Mouse (Mus musculus): Measurements from ENCODE around the gene Tvp23b. TPM values are rescaled to one million over a fixed set of nuclear protein-coding genes. Genes with fewer than 3 reads are reported as not detected.

Tvp23b gene
- total RNA-seq (2015) (20.4 and 21.3 TPM in 2 replicates), total RNA-seq (2017) (16.9 and 19.1 TPM in 2 replicates)

GRCm38 (mm10) chr11:62879220-62880048 is at the start of gene Tvp23b:
Tvp23b (plus strand) TSS chr11:62879455.
- ATAC-seq (ENCODE audit: poor library complexity, severe bottlenecking) = peak; percentile 96

DNA sequence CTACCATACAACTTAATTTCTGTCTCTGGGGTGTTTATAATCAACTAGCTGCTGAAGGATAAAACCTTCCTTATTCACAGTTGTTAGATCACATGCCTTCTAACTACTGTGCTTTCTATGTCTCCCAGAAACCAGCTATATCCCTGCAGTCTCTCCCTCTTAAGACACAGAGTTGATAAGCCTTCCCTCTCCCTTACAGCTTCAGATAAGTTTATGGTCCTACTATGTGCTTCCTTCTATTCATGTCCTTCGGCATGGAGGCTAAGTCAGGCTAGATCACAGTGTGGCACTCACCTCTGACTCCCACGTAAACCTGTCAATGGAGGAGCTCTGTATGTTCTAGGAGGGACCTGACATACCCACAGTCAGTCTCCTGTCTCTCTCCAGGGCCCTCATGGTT is 48.9 kb upstream of the Tvp23b start:
- ATAC-seq (ENCODE audit: poor library complexity, severe bottlenecking) = no peak

- ATAC-seq (ENCODE audit: poor library complexity, severe bottlenecking) = no peak
These were observed 47.3 kb upstream of the Tvp23b start for GRCm38 (mm10) chr11:62831906-62832305.

- ATAC-seq (ENCODE audit: poor library complexity, severe bottlenecking) = no peak
These were observed 34.7 kb upstream of the Tvp23b start for GRCm38 (mm10) chr11:62844562-62844961.

- ATAC-seq (ENCODE audit: poor library complexity, severe bottlenecking) = no peak
These were observed 33.5 kb upstream of the Tvp23b start for GRCm38 (mm10) chr11:62845730-62846129.

DNA sequence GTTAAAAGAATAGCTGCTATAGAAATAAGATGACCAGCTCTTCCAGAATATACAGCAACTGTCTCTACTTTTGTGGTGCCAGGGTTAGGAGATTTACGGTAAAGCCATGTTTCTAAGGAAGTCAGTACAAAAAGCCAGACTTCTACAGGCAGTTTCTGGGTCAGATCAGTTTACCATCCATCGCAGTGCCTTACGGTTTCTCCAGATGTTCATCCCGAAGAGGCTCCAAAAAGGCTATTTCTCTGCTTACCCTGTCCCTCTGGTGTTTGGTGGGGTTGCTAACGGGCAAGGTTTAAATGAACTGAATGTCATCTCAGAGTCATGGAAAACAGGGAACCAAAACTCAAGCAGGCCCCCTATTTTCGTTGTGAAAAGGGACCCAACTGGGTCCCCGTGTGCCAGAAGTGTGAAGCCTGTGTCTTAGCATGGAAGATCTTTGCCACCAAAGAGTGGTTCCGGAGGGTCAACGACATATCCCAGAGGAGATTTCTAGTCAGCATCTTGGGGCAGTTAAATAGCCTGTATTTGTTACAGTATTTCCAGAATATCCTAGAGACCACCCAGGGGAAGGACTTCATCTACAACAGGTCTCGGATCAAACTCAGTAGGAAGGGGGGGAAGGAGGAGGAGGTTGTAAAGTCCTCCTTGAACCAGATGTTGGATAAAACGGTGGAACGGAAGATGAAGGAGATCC is 32.1 kb upstream of the Tvp23b start, which contains the start of gene Fbxw10:
Gene Fbxw10 (plus strand): TSS at position 109 of the 694 bp plus-strand sequence.
- ATAC-seq (ENCODE audit: poor library complexity, severe bottlenecking) = peak; percentile 75

GRCm38 (mm10) chr11:62847655-62848191 is 31.5 kb upstream of the Tvp23b start:
- peak; percentile 76 for ATAC-seq (ENCODE audit: poor library complexity, severe bottlenecking)

DNA sequence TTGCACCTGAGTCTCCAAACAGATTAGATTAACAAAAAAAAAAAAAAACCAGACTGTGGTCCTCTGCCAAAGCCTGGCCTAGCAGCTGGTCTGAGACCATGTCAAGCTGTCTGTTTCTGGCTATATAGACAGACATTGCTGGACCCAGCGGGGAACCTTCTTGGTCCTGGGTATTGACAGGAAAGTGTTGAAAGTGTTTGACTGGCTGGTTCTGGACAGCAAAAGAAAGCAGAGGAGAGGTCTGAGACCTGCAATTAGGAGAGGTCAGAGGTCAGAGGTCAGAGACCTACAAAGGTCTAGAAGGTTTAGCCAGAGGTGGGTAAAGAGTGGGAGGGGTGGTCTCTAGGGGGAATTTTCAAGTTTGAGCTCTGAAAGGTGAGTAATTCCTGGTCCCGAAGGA is 31.0 kb upstream of the Tvp23b start:
- ATAC-seq (ENCODE audit: poor library complexity, severe bottlenecking) = no peak

GRCm38 (mm10) chr11:62851199-62851598 is 28.1 kb upstream of the Tvp23b start:
- ATAC-seq (ENCODE audit: poor library complexity, severe bottlenecking) = no peak

DNA sequence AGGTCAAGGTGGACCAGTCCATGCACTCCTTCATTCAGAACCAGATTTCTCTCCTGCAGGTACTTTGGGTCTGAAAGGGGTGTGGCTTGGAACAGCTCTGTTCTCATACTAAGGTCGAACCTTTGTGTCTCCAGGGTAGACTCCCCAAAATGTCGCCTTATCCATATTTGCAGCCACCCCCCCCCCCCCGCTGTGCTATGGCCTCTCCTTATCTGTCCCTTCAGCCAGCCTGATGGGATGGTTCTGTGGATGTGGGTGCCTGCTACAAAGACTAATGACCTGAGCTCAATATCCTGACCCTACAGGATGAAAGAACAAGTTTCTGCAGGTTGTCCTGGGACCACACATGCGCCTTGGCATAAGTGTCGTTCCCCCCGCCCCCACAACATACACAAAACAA is 25.9 kb upstream of the Tvp23b start:
- ATAC-seq (ENCODE audit: poor library complexity, severe bottlenecking) = no peak

DNA sequence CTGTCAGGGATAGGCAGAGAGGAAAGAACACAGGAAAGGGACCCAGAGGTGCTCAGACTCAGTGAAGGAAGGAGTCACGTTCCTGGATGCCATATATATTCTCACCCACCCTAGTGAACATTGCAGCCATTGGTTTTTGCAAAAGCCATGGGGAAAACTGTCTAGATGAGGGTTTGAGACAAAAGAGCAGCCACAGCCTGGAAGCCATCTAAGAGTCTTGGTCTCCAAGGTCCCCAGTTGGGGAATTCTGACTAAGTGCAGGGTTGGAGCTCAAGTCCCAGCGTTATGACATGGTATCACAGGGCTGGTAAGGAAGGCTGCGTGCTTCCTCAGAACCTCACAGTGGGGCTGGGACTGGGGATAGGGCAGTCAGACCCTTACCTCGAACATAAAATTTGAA is 13.7 kb upstream of the Tvp23b start:
- no peak for ATAC-seq (ENCODE audit: poor library complexity, severe bottlenecking)

GRCm38 (mm10) chr11:62866685-62867084 is 12.6 kb upstream of the Tvp23b start:
- peak; percentile 70 for ATAC-seq (ENCODE audit: poor library complexity, severe bottlenecking)

DNA sequence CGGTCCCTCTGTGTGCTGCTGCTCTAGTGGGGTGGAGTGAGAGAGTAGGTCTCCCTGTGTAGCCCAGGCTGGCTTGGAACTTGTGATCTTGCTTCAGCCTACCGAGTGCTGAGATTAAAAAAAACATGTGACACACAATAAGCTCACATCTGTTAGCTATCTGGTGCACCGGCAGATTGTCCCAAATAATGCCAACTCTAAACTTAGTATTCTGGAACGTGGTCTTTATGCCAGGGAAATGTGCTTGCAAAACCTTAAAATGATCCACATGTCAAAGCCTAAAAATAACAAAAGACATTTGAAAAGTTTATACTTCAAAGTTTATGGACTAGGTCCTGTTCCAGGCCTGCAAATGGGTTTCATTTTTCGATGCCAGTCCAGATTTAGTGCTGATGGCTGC is 10.1 kb upstream of the Tvp23b start:
- no peak for ATAC-seq (ENCODE audit: poor library complexity, severe bottlenecking)

DNA sequence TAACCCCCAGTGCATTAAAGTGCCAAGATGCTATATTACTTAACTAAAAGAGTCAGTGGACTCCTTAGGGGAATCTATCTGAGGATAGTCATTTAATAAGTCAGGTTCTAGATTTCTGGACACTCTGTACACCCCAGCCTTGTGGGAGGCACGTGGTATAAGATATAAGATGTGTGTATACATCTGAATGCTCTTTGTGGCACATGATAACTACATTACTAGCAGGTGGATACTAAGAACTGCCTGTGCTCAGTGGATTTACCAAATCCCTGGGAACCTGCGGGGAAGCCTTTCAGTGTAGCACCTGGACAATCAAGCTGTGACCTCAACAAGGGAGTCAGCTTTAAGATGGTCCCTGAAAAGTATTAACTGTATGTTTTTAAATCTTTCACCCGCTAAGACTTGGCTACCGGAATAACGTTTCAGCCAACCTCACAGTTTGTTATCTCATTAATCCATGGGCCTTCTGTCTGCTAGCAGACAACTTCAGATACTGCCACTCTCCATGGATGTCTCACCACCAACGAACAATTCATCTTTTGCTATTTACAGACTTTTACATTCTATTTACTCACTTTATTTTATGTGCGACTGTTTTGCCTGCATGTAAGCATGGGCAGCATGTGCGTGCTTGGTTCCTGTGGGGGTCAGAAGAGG is 9.4 kb upstream of the Tvp23b start:
- no peak for ATAC-seq (ENCODE audit: poor library complexity, severe bottlenecking)

- ATAC-seq (ENCODE audit: poor library complexity, severe bottlenecking) = no peak
These were observed 5.8 kb upstream of the Tvp23b start for GRCm38 (mm10) chr11:62873479-62873878.

DNA sequence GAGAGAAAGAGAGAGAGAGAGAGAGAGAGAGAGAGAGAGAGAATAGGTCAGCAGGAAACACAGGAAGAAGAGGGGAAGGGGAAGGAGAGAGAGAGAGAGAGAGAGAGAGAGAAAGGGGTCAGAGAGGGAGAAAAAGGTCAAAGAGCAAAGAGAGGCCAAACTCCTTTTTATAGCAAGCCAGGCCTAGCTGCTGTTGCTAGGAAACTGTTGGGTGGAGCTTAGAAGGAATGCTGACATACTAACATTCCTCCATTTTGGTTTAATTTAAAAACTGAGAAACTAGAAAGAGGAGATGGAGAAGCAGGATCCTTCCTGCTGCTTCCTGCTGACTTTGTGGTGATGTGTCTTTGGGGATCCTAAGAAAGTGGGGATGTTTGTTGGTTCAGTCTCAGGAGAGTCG is 3.6 kb upstream of the Tvp23b start:
- no peak for ATAC-seq (ENCODE audit: poor library complexity, severe bottlenecking)

DNA sequence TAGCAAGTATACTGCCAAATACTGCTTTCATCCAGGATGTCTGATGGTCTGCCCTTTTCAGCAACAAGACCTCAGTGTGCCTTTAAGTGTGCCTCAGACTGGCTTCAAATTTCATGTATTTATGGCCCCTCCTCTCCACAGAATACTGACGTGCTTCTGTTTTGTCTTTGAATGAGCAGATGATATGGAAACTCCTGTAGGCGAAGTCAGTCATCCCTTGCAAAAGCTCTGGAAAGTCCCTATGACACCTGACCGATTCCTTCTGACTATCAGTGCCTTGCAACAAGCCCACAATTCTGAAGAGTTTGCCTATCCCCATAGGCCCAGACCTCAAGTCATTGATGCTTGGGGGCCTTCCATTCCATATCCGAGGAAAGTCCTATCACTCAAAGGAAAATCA is 2.8 kb upstream of the Tvp23b start:
- ATAC-seq (ENCODE audit: poor library complexity, severe bottlenecking) = no peak

DNA sequence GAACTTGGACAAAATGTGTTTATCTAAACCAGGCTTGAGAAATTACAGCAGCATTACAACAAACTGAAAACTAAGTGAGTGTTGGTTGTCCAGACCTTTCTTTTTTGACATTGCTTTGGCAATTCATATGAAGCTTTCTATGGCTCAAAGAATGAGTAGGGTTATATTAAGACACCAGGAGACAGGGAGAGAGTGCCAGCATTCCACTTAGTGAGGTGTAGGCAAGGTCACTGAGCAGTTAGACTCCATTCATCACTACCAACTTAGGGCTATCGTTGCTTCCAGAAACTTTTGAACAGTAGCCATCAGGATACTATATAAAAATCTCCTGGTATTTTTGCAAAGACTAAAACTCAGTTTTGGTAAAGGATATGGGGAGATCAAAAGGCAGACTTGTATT is 1.9 kb upstream of the Tvp23b start:
- ATAC-seq (ENCODE audit: poor library complexity, severe bottlenecking) = no peak

GRCm38 (mm10) chr11:62878728-62879127 is 527 bp upstream of the Tvp23b start:
- no peak for ATAC-seq (ENCODE audit: poor library complexity, severe bottlenecking)

GRCm38 (mm10) chr11:62883407-62883806 is 4.2 kb downstream of the Tvp23b start:
- ATAC-seq (ENCODE audit: poor library complexity, severe bottlenecking) = no peak

- no peak for ATAC-seq (ENCODE audit: poor library complexity, severe bottlenecking)
These were observed 6.1 kb downstream of the Tvp23b start for GRCm38 (mm10) chr11:62885323-62885722.

Data from megakaryocyte, adult 5-6 weeks (primary cell).